Mouse (Mus musculus) bone marrow, adult 2 months (tissue): ENCODE data around the gene Gm10490.

Experiments used
- CTCF ChIP-seq: fragments of 200-500 bp; IDR thresholded peaks from 2 replicates; pipeline ENCODE4 v1.5.1; 2011; ENCODE audit warnings: low read length, control low read depth; ENCODE audit not compliant: control insufficient read depth, insufficient read depth
- POLR2A ChIP-seq: fragments of 200-500 bp; IDR thresholded peaks from 2 replicates; pipeline ENCODE4 v1.6.1; 2011; ENCODE audit warnings: low read depth, mild to moderate bottlenecking, control low read depth, low read length, borderline replicate concordance; ENCODE audit not compliant: control insufficient read depth

DNA sequence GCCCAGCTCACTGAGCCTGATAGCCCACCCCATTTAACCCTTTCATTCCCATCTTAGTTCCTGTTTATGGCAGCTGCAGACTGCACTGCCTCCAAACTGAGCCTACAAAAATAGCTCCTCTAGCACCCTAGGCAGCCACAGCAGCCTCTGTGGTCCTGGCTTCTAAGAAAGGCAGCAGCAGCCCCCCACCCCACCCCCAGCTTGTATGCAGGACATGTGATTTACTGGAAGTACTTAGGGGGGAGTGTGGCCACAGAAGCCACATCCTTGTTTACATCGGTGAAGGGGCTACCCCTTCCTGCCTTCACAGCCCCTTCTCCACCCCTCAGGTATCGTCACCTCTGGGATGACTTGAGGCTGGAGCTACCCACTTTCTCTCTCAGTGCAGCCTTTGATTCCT lies 44.0 kb upstream of the Gm10490 start:
- no peak for TF ChIP-seq POLR2A
- no peak for TF ChIP-seq CTCF
